Mouse (Mus musculus): Measurements from ENCODE around the gene Cdc40.

- TF ChIP-seq GATA1 (IDR thresholded peaks at IDR 0.05; ENCODE audit: borderline replicate concordance, low read length) (no peak), FLI1 (IDR thresholded peaks at IDR 0.05; ENCODE audit: low read length) (no peak)
Measured at GRCm38 (mm10) chr10:40915240-40915639, 32.1 kb upstream of the Cdc40 start.

Data from megakaryocyte, embryonic 14.5 days (primary cell).